ENCODE assay signal across 8 mouse cellular contexts in the genomic region with DNA sequence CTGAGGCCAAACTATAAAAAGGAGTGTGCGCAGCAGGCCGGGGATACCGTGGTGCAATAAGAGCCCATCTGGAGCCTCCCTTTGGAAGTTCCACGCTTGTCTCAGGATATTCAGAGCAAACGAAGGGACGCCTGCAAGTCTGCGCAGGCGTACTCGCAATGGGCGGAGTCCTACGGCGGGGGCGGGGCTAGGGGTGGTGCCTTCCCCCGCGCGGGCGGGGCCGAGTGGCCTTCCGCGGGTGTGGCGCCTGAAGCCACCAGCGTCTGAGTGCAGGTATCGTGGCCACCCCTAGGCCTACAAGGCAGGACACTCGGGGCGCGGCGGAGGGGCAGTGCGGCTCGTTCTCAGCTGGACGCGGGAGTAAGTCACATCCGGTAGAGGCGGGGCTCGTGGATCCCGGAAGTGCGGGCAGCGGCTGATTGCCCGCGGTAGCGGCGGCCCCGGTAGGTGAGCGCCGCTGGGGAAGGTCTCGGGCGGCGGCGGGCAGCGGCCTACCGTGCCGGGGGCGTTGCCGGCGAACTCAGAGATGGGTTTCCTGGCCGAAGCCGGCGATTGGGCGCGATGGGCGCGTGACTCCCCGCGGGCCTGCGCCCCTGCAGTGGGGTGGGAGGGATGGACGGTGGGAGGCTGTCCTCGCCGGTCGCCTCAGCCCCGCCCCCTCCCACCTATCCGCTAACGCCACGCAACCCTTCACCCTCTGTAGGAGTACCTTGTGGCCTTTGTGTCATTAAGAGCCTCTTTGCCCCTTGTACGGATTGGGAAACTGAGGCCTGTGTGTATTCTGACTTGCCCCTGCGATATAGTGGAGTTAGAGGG. TPM values are rescaled to one million over a fixed set of nuclear protein-coding genes. Genes with fewer than 3 reads are reported as not detected.
DNase-seq lines count a peak whose midpoint lies in the region; ATAC-seq and TF ChIP-seq lines count a peak whose summit lies in the region.

Vps37c (plus strand) TSS at position 199 of the 816 bp plus-strand sequence.

- H3K4me2 ChIP-seq in heart, embryonic 15.5 days = peak within 1 kb of the TSS; percentile 81
- peak within 1 kb of the TSS; percentile 86 for H3K4me2 ChIP-seq in liver, embryonic 14.5 days (ENCODE audit: low read depth)
- peak within 1 kb of the TSS; percentile 51 for H3K4me2 ChIP-seq in neural tube, embryonic 11.5 days (ENCODE audit: low read depth)
- H3K4me2 ChIP-seq in stomach, postnatal 0 days (replicated peaks; ENCODE audit: low read depth) = peak within 1 kb of the TSS; percentile 79

- DNase-seq in c-Kit-negative CD71-positive TER-119-positive erythroid progenitor cells, embryonic 14.5 days (ENCODE audit: low read depth, low spot score) = peak; percentile 88
- peak; percentile 93 for DNase-seq in forebrain, embryonic 10.5 days (ENCODE audit: extremely low spot score, low spot score)
- DNase-seq in kidney, postnatal 25 days = peak; percentile 96
- peak; percentile 79 to 89 (median 83) for DNase-seq in liver, embryonic 14.5 days (ENCODE audit: low read depth in 3 of 3, low spot score in 3 of 3)
- DNase-seq in neural tube, embryonic 11.5 days (ENCODE audit: low spot score) = peak; percentile 95
- DNase-seq in stomach, postnatal 0 days (ENCODE audit: low spot score) = peak; percentile 99

- H3K4me3 ChIP-seq in forebrain, embryonic 10.5 days = peak within 1 kb of the TSS; percentile 71
- H3K4me3 ChIP-seq in heart, embryonic 15.5 days = peak within 1 kb of the TSS; percentile 87
- H3K4me3 ChIP-seq in liver, embryonic 14.5 days (ENCODE audit: insufficient read depth in 1 of 2, low read depth in 2 of 2, low read length in 2 of 2) = peak within 1 kb of the TSS; percentile 63 to 68
- H3K4me3 ChIP-seq in neural tube, embryonic 11.5 days (ENCODE audit: low read depth, low read length) = peak within 1 kb of the TSS; percentile 77
- H3K4me3 ChIP-seq in stomach, postnatal 0 days (ENCODE audit: low read depth, low read length) = peak within 1 kb of the TSS; percentile 80

- peak within 1 kb of the TSS; percentile 79 for H3K9ac ChIP-seq in heart, embryonic 15.5 days
- H3K9ac ChIP-seq in liver, embryonic 14.5 days (replicated peaks) = peak within 1 kb of the TSS; percentile 81
- H3K9ac ChIP-seq in neural tube, embryonic 11.5 days (ENCODE audit: low read length) = peak within 1 kb of the TSS; percentile 78
- H3K9ac ChIP-seq in stomach, postnatal 0 days (ENCODE audit: low read length) = peak within 1 kb of the TSS; percentile 88

- no peaks in the 10 kb centered on the region for H3K9me3 ChIP-seq in forebrain, embryonic 10.5 days
- no peaks in the 10 kb centered on the region for H3K9me3 ChIP-seq in heart, embryonic 15.5 days (replicated peaks)
- no peaks in the 10 kb centered on the region for H3K9me3 ChIP-seq in liver, embryonic 14.5 days (ENCODE audit: control insufficient read depth, low read length)
- H3K9me3 ChIP-seq in neural tube, embryonic 11.5 days (ENCODE audit: control insufficient read depth, low read length) = no peaks in the 10 kb centered on the region
- H3K9me3 ChIP-seq in stomach, postnatal 0 days (ENCODE audit: control insufficient read depth, low read length) = no peaks in the 10 kb centered on the region

- no peaks in the 10 kb centered on the region for H3K27me3 ChIP-seq in forebrain, embryonic 10.5 days (ENCODE audit: poor library complexity, severe bottlenecking)
- H3K27me3 ChIP-seq in heart, embryonic 15.5 days = no peaks in the 10 kb centered on the region
- no peaks in the 10 kb centered on the region for H3K27me3 ChIP-seq in liver, embryonic 14.5 days (ENCODE audit: control insufficient read depth, insufficient read depth, low read length)
- no peaks in the 10 kb centered on the region for H3K27me3 ChIP-seq in neural tube, embryonic 11.5 days (ENCODE audit: control insufficient read depth, insufficient read depth, low read length)
- H3K27me3 ChIP-seq in stomach, postnatal 0 days (ENCODE audit: control insufficient read depth, insufficient read depth, low read length) = no peaks in the 10 kb centered on the region

- peak within 1 kb of the TSS; percentile 96 for H3K27ac ChIP-seq in forebrain, embryonic 10.5 days
- H3K27ac ChIP-seq in heart, embryonic 15.5 days = peak within 1 kb of the TSS; percentile 98
- H3K27ac ChIP-seq in liver, embryonic 14.5 days = peak within 1 kb of the TSS; percentile 82
- peak within 1 kb of the TSS; percentile 94 for H3K27ac ChIP-seq in neural tube, embryonic 11.5 days (ENCODE audit: low read depth, low read length)
- H3K27ac ChIP-seq in stomach, postnatal 0 days (replicated peaks) = peak within 1 kb of the TSS; percentile 99

- under 1% methylated on average over 73 of the region's 74 CpGs for WGBS in forebrain, embryonic 10.5 days
- WGBS in heart, embryonic 15.5 days = under 1% methylated on average over 74 of the region's 74 CpGs
- under 1% methylated on average over 73 of the region's 74 CpGs for WGBS in liver, embryonic 14.5 days (ENCODE audit: insufficient replicate concordance)
- under 1% methylated on average over 64 of the region's 74 CpGs for WGBS in neural tube, embryonic 11.5 days
- WGBS in stomach, postnatal 0 days = under 1% methylated on average over 63 of the region's 74 CpGs

- H3K4me1 ChIP-seq in forebrain, embryonic 10.5 days = peaks cover 28% of the 10 kb centered on the region
- peaks cover 34% of the 10 kb centered on the region for H3K4me1 ChIP-seq in heart, embryonic 15.5 days (replicated peaks)
- peaks cover 39 to 47% of the 10 kb centered on the region in 2 experiments for H3K4me1 ChIP-seq in liver, embryonic 14.5 days (replicated peaks; ENCODE audit: control insufficient read depth in 2 of 2, insufficient read depth in 2 of 2, low read length in 1 of 2)
- peaks cover 3% of the 10 kb centered on the region for H3K4me1 ChIP-seq in neural tube, embryonic 11.5 days (ENCODE audit: control insufficient read depth, insufficient read depth, low read length)
- peaks cover 4% of the 10 kb centered on the region; the same call in 1 of the 2 replicates for H3K4me1 ChIP-seq in stomach, postnatal 0 days (replicated peaks; ENCODE audit: control insufficient read depth, insufficient read depth)

- ATAC-seq in CD4-positive, CD25-positive, alpha-beta regulatory T cell, adult 4 months = peak; percentile 79
- peak; percentile 89 for ATAC-seq in heart, embryonic 15.5 days (replicated peaks; ENCODE audit: insufficient number of reproducible peaks, insufficient read depth, low FRiP score, low read depth)
- peak; percentile 91 for ATAC-seq in liver, embryonic 14.5 days (ENCODE audit: insufficient read depth)
- peak; percentile 93 for ATAC-seq in neural tube, embryonic 11.5 days (ENCODE audit: insufficient read depth, low FRiP score, low TSS enrichment)
- peak; percentile 89 for ATAC-seq in stomach, postnatal 0 days (ENCODE audit: low FRiP score, low TSS enrichment)

- TF ChIP-seq EP300 in liver, embryonic 14.5 days (IDR thresholded peaks at IDR 0.05; ENCODE audit: low read depth) = no peak; the same call in 1 of the 2 replicates
- peak; percentile 11 for TF ChIP-seq EP300 in stomach, postnatal 0 days (optimal IDR thresholded peaks at IDR 0.05)

- TF ChIP-seq CTCF in liver, embryonic 14.5 days (IDR thresholded peaks at IDR 0.05; ENCODE audit: low read depth) = peak; percentile 53
- peak; percentile 17; the same call in 1 of the 2 replicates for TF ChIP-seq CTCF in stomach, postnatal 0 days (IDR thresholded peaks at IDR 0.05; ENCODE audit: low read depth)

- H3K36me3 ChIP-seq in forebrain, embryonic 10.5 days (replicated peaks) = no peaks in the 10 kb centered on the region
- no peaks in the 10 kb centered on the region for H3K36me3 ChIP-seq in heart, embryonic 15.5 days
- no peaks in the 10 kb centered on the region for H3K36me3 ChIP-seq in liver, embryonic 14.5 days (replicated peaks; ENCODE audit: control insufficient read depth, insufficient read depth, low read depth)
- no peaks in the 10 kb centered on the region for H3K36me3 ChIP-seq in neural tube, embryonic 11.5 days (ENCODE audit: control insufficient read depth, insufficient read depth, low read length)
- H3K36me3 ChIP-seq in stomach, postnatal 0 days (ENCODE audit: control insufficient read depth, insufficient read depth, low read length) = no peaks in the 10 kb centered on the region

RNA-seq across cellular contexts. Expression of gene Vps37c, which starts in this region (rescaled TPM):
- polyA plus RNA-seq in CD4-positive, CD25-positive, alpha-beta regulatory T cell, adult 4 months (2017; shearing (Covaris generic)) = 10 to 100 TPM; 14.5 to 15.7 TPM
- 33.5 and 36.1 TPM in 2 replicates for polyA plus RNA-seq in forebrain, embryonic 10.5 days (2016; fragmentation: Nextera tagmentation; extraction: Ambion mirVana)
- 25.1 and 34.3 TPM in 2 replicates for polyA plus RNA-seq in heart, embryonic 15.5 days (2015; fragmentation: Nextera tagmentation; extraction: Ambion mirVana)
- polyA plus RNA-seq in liver, embryonic 14.5 days (2012; rRNA removed) = 6.0 and 6.3 TPM in 2 replicates
- polyA plus RNA-seq in liver, embryonic 14.5 days (2014; fragmentation: Nextera tagmentation; extraction: Ambion mirVana) = 9.3 and 10.4 TPM in 2 replicates
- 34.3 and 34.4 TPM in 2 replicates for polyA plus RNA-seq in neural tube, embryonic 11.5 days (2014; fragmentation: Nextera tagmentation; extraction: Ambion mirVana)
- polyA plus RNA-seq in stomach, postnatal 0 days (2015; fragmentation: Nextera tagmentation; extraction: Ambion mirVana) = 48.6 and 57.3 TPM in 2 replicates

Comparison
In these comparisons a context has a peak if more than half of its experiments do, and no peak if none do; other contexts are left out.
1. Peak in every context shown above with its lines: DNase-seq, ATAC-seq, H3K4me3 ChIP-seq and H3K27ac ChIP-seq.